Mouse (Mus musculus) neural tube, embryonic 11.5 days (tissue): ENCODE measurements around the gene Siglecg. TPM values are rescaled to one million over a fixed set of nuclear protein-coding genes. Genes with fewer than 3 reads are reported as not detected.
A peak's percentile ranks its signal among the peaks of the same experiment; 100 is the strongest.

Experiments used
- ATAC-seq: fragments of 200-750 bp; cut with Nextera tagmentation; 2 replicates; pipeline ENCODE4 v1.8.0; 2017; ENCODE audit warnings: moderate number of reproducible peaks, mild to moderate bottlenecking, moderate TSS enrichment, moderate library complexity; ENCODE audit not compliant: insufficient read depth, low FRiP score, low TSS enrichment
- DNase-seq: peaks from one replicate; pipeline ENCODE4 v3.0.0-alpha.2; 2015; ENCODE audit warnings: low spot score
- H3K27ac ChIP-seq: fragments of 300-500 bp; sonication (generic); 2 replicates; pipeline ENCODE4 v1.5.1; 2014; ENCODE audit warnings: low read depth, mild to moderate bottlenecking, low read length
- H3K27me3 ChIP-seq: fragments of 300-500 bp; sonication (generic); 2 replicates; pipeline ENCODE4 v1.6.1; 2014; ENCODE audit warnings: mild to moderate bottlenecking, low read length, mixed read lengths; ENCODE audit not compliant: control insufficient read depth, insufficient read depth
- H3K36me3 ChIP-seq: fragments of 300-500 bp; sonication (generic); 2 replicates; pipeline ENCODE4 v1.6.1; 2014; ENCODE audit warnings: mild to moderate bottlenecking, low read length, moderate library complexity, mixed read lengths; ENCODE audit not compliant: control insufficient read depth, insufficient read depth
- H3K4me1 ChIP-seq: fragments of 300-500 bp; sonication (generic); 2 replicates; pipeline ENCODE4 v1.6.1; 2014; ENCODE audit warnings: low read length, mixed read lengths; ENCODE audit not compliant: control insufficient read depth, insufficient read depth
- H3K4me2 ChIP-seq: fragments of 300-500 bp; sonication (generic); 2 replicates; pipeline ENCODE4 v1.6.1; 2014; ENCODE audit warnings: low read depth, mild to moderate bottlenecking, moderate library complexity
- H3K4me3 ChIP-seq: fragments of 300-500 bp; sonication (generic); 2 replicates; pipeline ENCODE4 v1.5.1; 2014; ENCODE audit warnings: low read depth, low read length
- H3K9ac ChIP-seq: fragments of 300-500 bp; sonication (generic); 2 replicates; pipeline ENCODE4 v1.6.1; 2014; ENCODE audit warnings: mild to moderate bottlenecking, low read length
- H3K9me3 ChIP-seq: fragments of 300-500 bp; sonication (generic); 2 replicates; pipeline ENCODE4 v1.6.1; 2016; ENCODE audit warnings: low read length; ENCODE audit not compliant: control insufficient read depth
- WGBS: fragments of 180-500 bp; shearing (Covaris S2); extraction: QIAGEN DNeasy Blood & Tissue Kit; methylation state at CpG from one replicate; pipeline ENCODE4 v1.1.7; 2014; 5-methylcytosine and 5-hydroxymethylcytosine counted together
- microRNA-seq: library from miRNA; unstranded; fragments of <30 nt; microRNA quantifications from one replicate; pipeline ENCODE4, GENCODE M21; 2016
- polyA plus RNA-seq: library from polyadenylated mRNA; unstranded; fragments of >200 nt; fragmentation: Nextera tagmentation; extraction: Ambion mirVana; gene quantifications from 2 replicates; pipeline ENCODE4 v1.2.1, GENCODE M21; 2014

Gene Siglecg
- polyA plus RNA-seq, 1 experiment from 2014 or later, result 0.08 TPM

DNA sequence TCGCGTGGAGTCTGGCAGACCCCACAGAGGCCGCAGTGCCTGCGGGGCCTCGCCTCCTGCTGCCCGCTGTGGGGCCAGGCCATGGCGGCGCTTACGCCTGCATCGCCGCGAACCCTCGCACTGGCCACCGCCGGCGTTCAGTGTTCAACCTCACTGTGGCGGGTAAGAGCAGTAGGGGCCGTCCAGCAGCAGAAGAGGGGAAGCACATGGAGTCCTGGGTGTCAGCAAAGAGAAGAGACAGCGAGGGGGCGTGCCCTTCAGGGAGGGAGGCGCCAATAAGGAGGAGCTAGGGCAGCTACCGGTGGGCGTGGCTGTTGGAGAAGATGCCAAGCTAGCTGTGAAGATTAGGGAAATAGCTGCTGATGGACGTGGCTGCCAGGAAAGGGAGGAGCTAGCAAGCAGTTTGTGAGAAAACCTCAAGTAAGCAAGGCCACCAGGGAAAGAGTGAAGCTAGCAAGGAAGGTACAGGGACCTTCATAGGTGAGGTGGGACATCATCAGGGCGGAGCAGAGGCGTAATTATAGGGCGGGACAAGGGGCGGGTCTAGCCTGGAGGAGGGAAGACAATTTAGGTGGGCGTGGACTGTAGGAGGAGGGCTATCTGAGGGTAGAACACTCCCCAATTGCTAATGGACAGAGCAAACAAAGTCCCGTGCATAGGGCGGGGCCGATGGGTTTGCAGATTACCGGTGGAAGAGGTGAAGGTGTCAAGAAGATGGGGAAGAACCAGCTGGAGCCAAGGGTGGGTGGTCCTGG, 57.5 kb downstream of the Siglecg start:
- H3K36me3 ChIP-seq, result no peaks in the 10 kb centered on the region
- peak overlapping the region; percentile 15; the same call in 1 of the 2 replicates for H3K9ac ChIP-seq
- DNase-seq (peak; percentile 85), ATAC-seq (peak; percentile 83)
- no peaks in the 10 kb centered on the region for H3K9me3 ChIP-seq
- peak overlapping the region; percentile 65 for H3K4me2 ChIP-seq
- H3K4me1 ChIP-seq, result no peaks in the 10 kb centered on the region
- H3K27ac ChIP-seq, result no peak overlapping the region
- H3K27me3 ChIP-seq, result peaks cover 7% of the 10 kb centered on the region; the same call in 1 of the 2 replicates
- H3K4me3 ChIP-seq, result peak overlapping the region; percentile 37
- under 1% methylated on average over 33 of the region's 33 CpGs for whole genome bisulfite sequencing

DNA sequence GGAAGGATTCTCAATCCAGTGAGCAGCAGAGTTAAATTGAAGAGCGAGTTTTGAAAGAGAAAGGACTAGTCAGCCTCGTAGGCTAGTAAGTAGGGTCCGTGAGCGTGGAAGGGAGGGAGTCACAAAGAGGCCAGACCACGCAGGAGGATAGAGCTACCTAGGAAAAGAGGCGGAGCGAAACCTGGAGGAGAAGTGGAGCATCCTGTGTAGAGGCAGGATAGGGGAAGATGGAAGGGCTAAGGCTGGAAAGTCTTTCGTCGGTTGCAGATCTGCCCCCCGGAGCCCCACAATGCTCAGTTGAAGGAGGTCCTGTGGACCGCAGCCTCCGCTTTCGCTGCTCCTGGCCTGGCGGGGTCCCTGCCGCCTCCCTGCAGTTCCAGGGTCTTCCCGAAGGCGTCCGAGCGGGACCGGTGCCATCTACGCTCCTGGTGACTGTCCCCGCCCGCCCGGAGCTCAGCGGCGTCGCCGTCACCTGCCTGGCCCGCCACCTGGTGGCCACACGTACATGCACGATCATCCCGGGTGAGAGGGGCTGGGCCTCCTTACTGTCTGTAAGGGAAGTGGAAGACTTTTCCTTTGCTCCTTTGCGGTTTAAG, 58.2 kb downstream of the Siglecg start:
- Histone ChIP-seq H3K9me3 (no peaks in the 10 kb centered on the region), H3K27ac (no peak overlapping the region), H3K9ac (peak overlapping the region; percentile 9), H3K4me3 (peak overlapping the region; percentile 37), H3K27me3 (peaks cover 7% of the 10 kb centered on the region; the same call in 1 of the 2 replicates), H3K36me3 (no peaks in the 10 kb centered on the region), H3K4me1 (no peaks in the 10 kb centered on the region), H3K4me2 (peak overlapping the region; percentile 65)
- ATAC-seq (peak; percentile 64), DNase-seq (peak; percentile 84)
- WGBS, result 2% methylated on average over 33 of the region's 33 CpGs

Small RNA genes within 50 kb of the gene (microRNA-seq; reads per million reads assigned to microRNA genes)
- 1.6 reads per million for gene Mir7051

Other genes starting within 250 kb of the Siglecg start
- gene Zfp715, start 94.9 kb upstream of the Siglecg start, polyA plus RNA-seq, result 16.6 and 17.3 TPM in 2 replicates
- gene Siglecf, start 56.9 kb upstream of the Siglecg start, polyA plus RNA-seq, result 0.13 and 0.53 TPM in 2 replicates
- gene Lim2, start 19.5 kb downstream of the Siglecg start, polyA plus RNA-seq, result not detected in 2 replicates
- not detected in 2 replicates for gene Nkg7, start 28.9 kb downstream of the Siglecg start, polyA plus RNA-seq
- gene Cldnd2, start 32.6 kb downstream of the Siglecg start, polyA plus RNA-seq, result not detected in 2 replicates
- 207 and 224 TPM in 2 replicates for gene Etfb, start 35.9 kb downstream of the Siglecg start, polyA plus RNA-seq
- not detected in 2 replicates for gene Gm45233, start 35.9 kb downstream of the Siglecg start, polyA plus RNA-seq
- 2.0 and 4.0 TPM in 2 replicates for gene Vsig10l, start 54.9 kb downstream of the Siglecg start, polyA plus RNA-seq
- 2.4 and 2.7 TPM in 2 replicates for gene Iglon5, start 81.9 kb downstream of the Siglecg start, polyA plus RNA-seq
- gene 4931406B18Rik, start 97.7 kb downstream of the Siglecg start, polyA plus RNA-seq, result not detected in 2 replicates
- gene Cd33, start 136.2 kb downstream of the Siglecg start, polyA plus RNA-seq, result 1.2 and 1.3 TPM in 2 replicates
- gene Zfp658, start 154.1 kb downstream of the Siglecg start, polyA plus RNA-seq, result 7.7 and 8.9 TPM in 2 replicates
- 18.4 and 19.3 TPM in 2 replicates for gene Zfp719, start 171.4 kb downstream of the Siglecg start, polyA plus RNA-seq
- 0.25 and 0.64 TPM in 2 replicates for gene Zfp819, start 199.0 kb downstream of the Siglecg start, polyA plus RNA-seq
- gene Ceacam18, start 226.5 kb downstream of the Siglecg start, polyA plus RNA-seq, result not detected in 2 replicates